Mouse (Mus musculus): ENCODE data around the gene Cadm1. TPM values are rescaled to one million over a fixed set of nuclear protein-coding genes. Genes with fewer than 3 reads are reported as not detected.

Gene Cadm1
- polyA plus RNA-seq, 1 experiment: 9.3 TPM

- no peak overlapping the region for H3K4me3 ChIP-seq
- no peaks in the 10 kb centered on the region for H3K27me3 ChIP-seq (ENCODE audit: control insufficient read depth, insufficient read depth, insufficient read length)
- no peaks in the 10 kb centered on the region for H3K36me3 ChIP-seq (ENCODE audit: control insufficient read depth, insufficient read depth)
- H3K4me2 ChIP-seq (ENCODE audit: low read depth): no peak overlapping the region
- TF ChIP-seq REST (IDR thresholded peaks at IDR 0.05; ENCODE audit: insufficient read depth, insufficient read length): no peak
- TF ChIP-seq CEBPB (IDR thresholded peaks at IDR 0.05; ENCODE audit: insufficient read depth, poor library complexity, severe bottlenecking): no peak
- TF ChIP-seq SRF (IDR thresholded peaks at IDR 0.05; ENCODE audit: control insufficient read depth, insufficient read length, low read depth): no peak
- no peak for TF ChIP-seq POLR2A (IDR thresholded peaks at IDR 0.05; ENCODE audit: insufficient read length, low read depth)
- H3ac ChIP-seq (ENCODE audit: control insufficient read depth, insufficient read length): no peak overlapping the region
- no peaks in the 10 kb centered on the region for H3K79me2 ChIP-seq (ENCODE audit: control insufficient read depth, insufficient read depth)
Measured at GRCm38 (mm10) chr9:47764920-47765319, 234.9 kb downstream of the Cadm1 start.

- no peak overlapping the region for H3ac ChIP-seq (ENCODE audit: control insufficient read depth, insufficient read length)
- H3K36me3 ChIP-seq (ENCODE audit: control insufficient read depth, insufficient read depth): no peaks in the 10 kb centered on the region
- no peaks in the 10 kb centered on the region for H3K79me2 ChIP-seq (ENCODE audit: control insufficient read depth, insufficient read depth)
- no peak overlapping the region for H3K4me2 ChIP-seq (ENCODE audit: low read depth)
- no peak for TF ChIP-seq CEBPB (IDR thresholded peaks at IDR 0.05; ENCODE audit: insufficient read depth, poor library complexity, severe bottlenecking)
- H3K4me3 ChIP-seq: no peak overlapping the region
- no peaks in the 10 kb centered on the region for H3K27me3 ChIP-seq (ENCODE audit: control insufficient read depth, insufficient read depth, insufficient read length)
Measured at GRCm38 (mm10) chr9:47765323-47765722, 235.3 kb downstream of the Cadm1 start.

GRCm38 (mm10) chr9:47766342-47766741 is 236.4 kb downstream of the Cadm1 start:
- no peak for TF ChIP-seq SRF (IDR thresholded peaks at IDR 0.05; ENCODE audit: control insufficient read depth, insufficient read length, low read depth)
- TF ChIP-seq TCF12 (IDR thresholded peaks at IDR 0.05; ENCODE audit: insufficient read depth, poor library complexity, severe bottlenecking): no peak
- no peak for TF ChIP-seq E2F4 (IDR thresholded peaks at IDR 0.05; ENCODE audit: insufficient read depth)
- no peak for TF ChIP-seq MYOD1 (IDR thresholded peaks at IDR 0.05; ENCODE audit: control insufficient read depth in 1 of 3, insufficient read length in 2 of 3, low read depth in 2 of 3)
- TF ChIP-seq MAX (IDR thresholded peaks at IDR 0.05; ENCODE audit: low read depth): no peak
- TF ChIP-seq USF1 (IDR thresholded peaks at IDR 0.05; ENCODE audit: low read depth): no peak
- no peak for TF ChIP-seq CEBPB (IDR thresholded peaks at IDR 0.05; ENCODE audit: insufficient read depth, poor library complexity, severe bottlenecking)
- TF ChIP-seq REST (IDR thresholded peaks at IDR 0.05; ENCODE audit: insufficient read depth, insufficient read length): no peak
- TF ChIP-seq POLR2A (IDR thresholded peaks at IDR 0.05; ENCODE audit: insufficient read length, low read depth): no peak
- no peak for TF ChIP-seq MYOG (IDR thresholded peaks at IDR 0.05; ENCODE audit: control insufficient read depth in 1 of 3, insufficient read depth in 1 of 3, insufficient read length in 2 of 3, low read depth in 2 of 3)
- TF ChIP-seq POLR2AphosphoS2 (IDR thresholded peaks at IDR 0.05; ENCODE audit: insufficient read length, low read depth): no peak
- Histone ChIP-seq H3K27me3 (ENCODE audit: control insufficient read depth, insufficient read depth, insufficient read length) (no peaks in the 10 kb centered on the region), H3ac (ENCODE audit: control insufficient read depth, insufficient read length) (no peak overlapping the region), H3K4me2 (ENCODE audit: low read depth) (no peak overlapping the region), H3K4me3 (no peak overlapping the region), H3K79me2 (ENCODE audit: control insufficient read depth, insufficient read depth) (no peaks in the 10 kb centered on the region), H3K36me3 (ENCODE audit: control insufficient read depth, insufficient read depth) (no peaks in the 10 kb centered on the region)

GRCm38 (mm10) chr9:47770836-47771235 is 240.9 kb downstream of the Cadm1 start:
- H3K4me2 ChIP-seq (ENCODE audit: low read depth): no peak overlapping the region
- H3K36me3 ChIP-seq (ENCODE audit: control insufficient read depth, insufficient read depth): no peaks in the 10 kb centered on the region
- H3K27me3 ChIP-seq (ENCODE audit: control insufficient read depth, insufficient read depth, insufficient read length): no peaks in the 10 kb centered on the region
- H3ac ChIP-seq (ENCODE audit: control insufficient read depth, insufficient read length): no peak overlapping the region
- TF ChIP-seq USF1 (IDR thresholded peaks at IDR 0.05; ENCODE audit: low read depth) (no peak), TCF3 (IDR thresholded peaks at IDR 0.05; ENCODE audit: insufficient read length, low read depth) (no peak), E2F4 (IDR thresholded peaks at IDR 0.05; ENCODE audit: insufficient read depth) (no peak), POLR2A (IDR thresholded peaks at IDR 0.05; ENCODE audit: insufficient read length, low read depth) (no peak), CEBPB (IDR thresholded peaks at IDR 0.05; ENCODE audit: insufficient read depth, poor library complexity, severe bottlenecking) (no peak)
- no peaks in the 10 kb centered on the region for H3K79me2 ChIP-seq (ENCODE audit: control insufficient read depth, insufficient read depth)
- H3K4me3 ChIP-seq: no peak overlapping the region

- H3K36me3 ChIP-seq (ENCODE audit: control insufficient read depth, insufficient read depth): no peaks in the 10 kb centered on the region
- H3ac ChIP-seq (ENCODE audit: control insufficient read depth, insufficient read length): no peak overlapping the region
- no peaks in the 10 kb centered on the region for H3K79me2 ChIP-seq (ENCODE audit: control insufficient read depth, insufficient read depth)
- H3K27me3 ChIP-seq (ENCODE audit: control insufficient read depth, insufficient read depth, insufficient read length): no peaks in the 10 kb centered on the region
- H3K4me2 ChIP-seq (ENCODE audit: low read depth): peak overlapping the region; percentile 46
- H3K4me3 ChIP-seq: no peak overlapping the region
- TF ChIP-seq POLR2A (IDR thresholded peaks at IDR 0.05; ENCODE audit: insufficient read length, low read depth) (no peak), CEBPB (IDR thresholded peaks at IDR 0.05; ENCODE audit: insufficient read depth, poor library complexity, severe bottlenecking) (no peak), MYOD1 (IDR thresholded peaks at IDR 0.05; ENCODE audit: control insufficient read depth in 1 of 3, insufficient read length in 2 of 3, low read depth in 2 of 3) (peak; percentile 92 to 96 (median 96)), TCF3 (IDR thresholded peaks at IDR 0.05; ENCODE audit: insufficient read length, low read depth) (no peak), E2F4 (IDR thresholded peaks at IDR 0.05; ENCODE audit: insufficient read depth) (no peak), USF1 (IDR thresholded peaks at IDR 0.05; ENCODE audit: low read depth) (no peak), MYOG (IDR thresholded peaks at IDR 0.05; ENCODE audit: control insufficient read depth in 1 of 3, insufficient read depth in 1 of 3, insufficient read length in 2 of 3, low read depth in 2 of 3) (peak in 2 of 3 experiments; percentile 25 to 73), TCF12 (IDR thresholded peaks at IDR 0.05; ENCODE audit: insufficient read depth, poor library complexity, severe bottlenecking) (peak; percentile 56), SRF (IDR thresholded peaks at IDR 0.05; ENCODE audit: control insufficient read depth, insufficient read length, low read depth) (no peak), POLR2AphosphoS2 (IDR thresholded peaks at IDR 0.05; ENCODE audit: insufficient read length, low read depth) (no peak), REST (IDR thresholded peaks at IDR 0.05; ENCODE audit: insufficient read depth, insufficient read length) (no peak)
Measured at GRCm38 (mm10) chr9:47771953-47772352, 242.0 kb downstream of the Cadm1 start.
